Mouse (Mus musculus) forebrain, embryonic 16.5 days (tissue): ENCODE measurements around the gene Eri2. TPM values are rescaled to one million over a fixed set of nuclear protein-coding genes. Genes with fewer than 3 reads are reported as not detected.

ENCODE experiments used
- ATAC-seq: fragments of 200-750 bp; cut with Nextera tagmentation; 2 replicates; pipeline ENCODE4 v1.8.0; 2017; ENCODE audit warnings: mild to moderate bottlenecking, moderate library complexity
- H3K27ac ChIP-seq: fragments of 300-500 bp; sonication (generic); 2 replicates; pipeline ENCODE4 v1.5.1; 2014; ENCODE audit warnings: low read length, control low read depth
- H3K27me3 ChIP-seq: fragments of 300-500 bp; sonication (generic); replicated peaks from 2 replicates; pipeline ENCODE4 v1.6.1; 2014; ENCODE audit warnings: low read length; ENCODE audit not compliant: control insufficient read depth, insufficient read depth
- H3K36me3 ChIP-seq: fragments of 300-500 bp; sonication (generic); 2 replicates; pipeline ENCODE4 v1.6.1; 2014; ENCODE audit not compliant: control insufficient read depth, insufficient read depth
- H3K4me1 ChIP-seq: fragments of 300-500 bp; sonication (generic); replicated peaks from 2 replicates; pipeline ENCODE4 v1.6.1; 2014; ENCODE audit warnings: low read length; ENCODE audit not compliant: control insufficient read depth, insufficient read depth
- H3K4me2 ChIP-seq: fragments of 300-500 bp; sonication (generic); 2 replicates; pipeline ENCODE4 v1.6.1; 2014; ENCODE audit warnings: mild to moderate bottlenecking, low read length, control low read depth
- H3K4me3 ChIP-seq: fragments of 300-500 bp; sonication (generic); replicated peaks from 2 replicates; pipeline ENCODE4 v1.5.1; 2014; ENCODE audit warnings: mild to moderate bottlenecking, low read length, control low read depth
- H3K9ac ChIP-seq: fragments of 300-500 bp; sonication (generic); replicated peaks from 2 replicates; pipeline ENCODE4 v1.6.1; 2014; ENCODE audit warnings: low read depth, low read length, control low read depth
- H3K9me3 ChIP-seq: fragments of 300-500 bp; sonication (generic); 2 replicates; pipeline ENCODE4 v1.6.1; 2016; ENCODE audit warnings: low read length; ENCODE audit not compliant: control insufficient read depth
- WGBS: fragments of 180-500 bp; shearing (Covaris S2); extraction: QIAGEN DNeasy Blood & Tissue Kit; methylation state at CpG from one replicate; pipeline ENCODE4 v1.1.7; 2014; 5-methylcytosine and 5-hydroxymethylcytosine counted together
- polyA plus RNA-seq: library from polyadenylated mRNA; unstranded; fragments of >200 nt; fragmentation: Nextera tagmentation; extraction: Ambion mirVana; gene quantifications from 2 replicates; pipeline ENCODE4 v1.2.1, GENCODE M21; 2015

Gene Eri2
- polyA plus RNA-seq, 1 experiment from 2014 or later: 23.1 TPM

GRCm38 (mm10) chr7:119794251-119794638, 387 bp upstream of the Eri2 start:
- Histone ChIP-seq H3K4me1 (peaks cover 8% of the 10 kb centered on the region), H3K27ac (no peak overlapping the region), H3K4me3 (peak overlapping the region; percentile 82), H3K9ac (peak overlapping the region; percentile 79), H3K9me3 (no peaks in the 10 kb centered on the region), H3K4me2 (peak overlapping the region; percentile 88), H3K36me3 (peaks cover 2% of the 10 kb centered on the region; the same call in 1 of the 2 replicates), H3K27me3 (no peaks in the 10 kb centered on the region)
- no peak for ATAC-seq
- under 1% methylated on average over 21 of the region's 21 CpGs for WGBS

GRCm38 (mm10) chr7:119789024-119789423, 4.8 kb downstream of the Eri2 start:
- no peak for ATAC-seq
- H3K27ac ChIP-seq: no peak overlapping the region
- H3K36me3 ChIP-seq: peaks cover 21% of the 10 kb centered on the region
- no peaks in the 10 kb centered on the region for H3K4me1 ChIP-seq
- H3K4me2 ChIP-seq: no peak overlapping the region
- no peak overlapping the region for H3K9ac ChIP-seq
- H3K9me3 ChIP-seq: no peaks in the 10 kb centered on the region
- H3K27me3 ChIP-seq: no peaks in the 10 kb centered on the region
- WGBS: 93% methylated on average over 3 of the region's 3 CpGs
- no peak overlapping the region for H3K4me3 ChIP-seq

- Histone ChIP-seq H3K9me3 (no peaks in the 10 kb centered on the region), H3K9ac (no peak overlapping the region), H3K4me2 (no peak overlapping the region), H3K4me3 (no peak overlapping the region), H3K27me3 (no peaks in the 10 kb centered on the region), H3K4me1 (no peaks in the 10 kb centered on the region), H3K27ac (no peak overlapping the region), H3K36me3 (peaks cover 21% of the 10 kb centered on the region)
- ATAC-seq: no peak
- WGBS: 88% methylated on average over 5 of the region's 5 CpGs
These were observed 8.9 kb downstream of the Eri2 start for GRCm38 (mm10) chr7:119784908-119785307.

- ATAC-seq: no peak
- Histone ChIP-seq H3K4me2 (no peak overlapping the region), H3K4me3 (no peak overlapping the region), H3K27ac (no peak overlapping the region), H3K27me3 (no peaks in the 10 kb centered on the region), H3K9me3 (no peaks in the 10 kb centered on the region), H3K36me3 (peaks cover 17% of the 10 kb centered on the region), H3K4me1 (no peaks in the 10 kb centered on the region), H3K9ac (no peak overlapping the region)
- 92% methylated on average over 2 of the region's 2 CpGs for WGBS
These were observed 10.4 kb downstream of the Eri2 start for GRCm38 (mm10) chr7:119783453-119783852.

GRCm38 (mm10) chr7:119769895-119770294, 24.0 kb downstream of the Eri2 start:
- H3K4me3 ChIP-seq: no peak overlapping the region
- no peaks in the 10 kb centered on the region for H3K27me3 ChIP-seq
- ATAC-seq: no peak
- H3K27ac ChIP-seq: no peak overlapping the region
- H3K36me3 ChIP-seq: no peaks in the 10 kb centered on the region
- no peaks in the 10 kb centered on the region for H3K9me3 ChIP-seq
- no peak overlapping the region for H3K9ac ChIP-seq
- H3K4me1 ChIP-seq: no peaks in the 10 kb centered on the region
- WGBS: 95% methylated on average over 8 of the region's 8 CpGs
- H3K4me2 ChIP-seq: no peak overlapping the region

- 82% methylated on average over 6 of the region's 6 CpGs for WGBS
- ATAC-seq: no peak
- Histone ChIP-seq H3K36me3 (no peaks in the 10 kb centered on the region), H3K9ac (no peak overlapping the region), H3K27me3 (no peaks in the 10 kb centered on the region), H3K27ac (no peak overlapping the region), H3K9me3 (no peaks in the 10 kb centered on the region), H3K4me3 (no peak overlapping the region), H3K4me2 (no peak overlapping the region), H3K4me1 (no peaks in the 10 kb centered on the region)
These were observed 26.9 kb downstream of the Eri2 start for GRCm38 (mm10) chr7:119766996-119767395.

- H3K4me2 ChIP-seq: no peak overlapping the region
- no peak overlapping the region for H3K4me3 ChIP-seq
- H3K27ac ChIP-seq: no peak overlapping the region
- H3K9ac ChIP-seq: no peak overlapping the region
- no peaks in the 10 kb centered on the region for H3K9me3 ChIP-seq
- no peaks in the 10 kb centered on the region for H3K27me3 ChIP-seq
- 91% methylated on average over 3 of the region's 3 CpGs for WGBS
- ATAC-seq: no peak
- H3K4me1 ChIP-seq: no peaks in the 10 kb centered on the region
- H3K36me3 ChIP-seq: no peaks in the 10 kb centered on the region
These were observed 29.5 kb downstream of the Eri2 start for GRCm38 (mm10) chr7:119764377-119764776.

GRCm38 (mm10) chr7:119762166-119762697, 31.6 kb downstream of the Eri2 start:
- Histone ChIP-seq H3K27ac (no peak overlapping the region), H3K4me1 (no peaks in the 10 kb centered on the region), H3K27me3 (no peaks in the 10 kb centered on the region), H3K4me2 (no peak overlapping the region), H3K9me3 (no peaks in the 10 kb centered on the region), H3K4me3 (no peak overlapping the region), H3K9ac (no peak overlapping the region), H3K36me3 (no peaks in the 10 kb centered on the region)
- WGBS: 70% methylated on average over 4 of the region's 4 CpGs
- no peak for ATAC-seq

- no peak within 1 kb of the TSS for H3K4me3 ChIP-seq
- no peak within 1 kb of the TSS for H3K4me2 ChIP-seq
- H3K27me3 ChIP-seq: no peaks in the 10 kb centered on the region
- H3K27ac ChIP-seq: no peak within 1 kb of the TSS
- no peaks in the 10 kb centered on the region for H3K9me3 ChIP-seq
- ATAC-seq: no peak
- no peaks in the 10 kb centered on the region for H3K36me3 ChIP-seq
- no peaks in the 10 kb centered on the region for H3K4me1 ChIP-seq
- no peak within 1 kb of the TSS for H3K9ac ChIP-seq
- 91% methylated on average over 11 of the region's 11 CpGs for WGBS
These were observed 33.3 kb downstream of the Eri2 start, which contains the start of gene Acsm3 for GRCm38 (mm10) chr7:119760527-119760951. Gene Acsm3, plus strand, starts transcription at chr7:119760923.

GRCm38 (mm10) chr7:119753696-119754095, 40.2 kb downstream of the Eri2 start:
- Histone ChIP-seq H3K9ac (no peak overlapping the region), H3K4me3 (no peak overlapping the region), H3K4me1 (no peaks in the 10 kb centered on the region), H3K27me3 (no peaks in the 10 kb centered on the region), H3K9me3 (no peaks in the 10 kb centered on the region), H3K4me2 (no peak overlapping the region), H3K27ac (no peak overlapping the region), H3K36me3 (no peaks in the 10 kb centered on the region)
- WGBS: 100% methylated on average over 1 of the region's 1 CpGs
- no peak for ATAC-seq
